Mouse (Mus musculus): ENCODE measurements at regions not wholly inside any gene's neighbourhood (a gene's known extent, or its start where the extent isn't known, plus 50 kb on each side); places are given as distances from the start of the nearest gene placed in this dataset.

GRCm38 (mm10) chr10:21454757-21455156, 77.7 kb downstream of the Aldh8a1 start:
- Histone ChIP-seq H3K4me1 (ENCODE audit: control insufficient read depth, insufficient read depth, low read length) (no peaks in the 10 kb centered on the region), H3K9ac (ENCODE audit: low read depth, low read length) (no peak overlapping the region), H3K27ac (no peak overlapping the region), H3K27me3 (ENCODE audit: control insufficient read depth, insufficient read depth, low read length) (no peaks in the 10 kb centered on the region), H3K4me3 (no peak overlapping the region), H3K79me2 (replicated peaks; ENCODE audit: control insufficient read depth, insufficient read depth, low read length) (no peaks in the 10 kb centered on the region), H3K36me3 (ENCODE audit: control insufficient read depth, insufficient read depth, low read length) (no peaks in the 10 kb centered on the region)
- intact Hi-C loops (cut with DNase I): no loop called here
- TF ChIP-seq POLR2A (IDR thresholded peaks at IDR 0.05; ENCODE audit: insufficient read depth, low read depth, low read length): no peak
- TF ChIP-seq EP300 (IDR thresholded peaks at IDR 0.05; ENCODE audit: insufficient read depth, low read depth, low read length): no peak
- TF ChIP-seq CTCF (IDR thresholded peaks at IDR 0.05): no peak
- no peak for DNase-seq
- WGBS: 96% methylated on average over 16 of the region's 16 CpGs

- Histone ChIP-seq H3K36me3 (ENCODE audit: control insufficient read depth, insufficient read depth, low read length) (no peaks in the 10 kb centered on the region), H3K9ac (ENCODE audit: low read depth, low read length) (no peak overlapping the region), H3K27ac (no peak overlapping the region), H3K79me2 (replicated peaks; ENCODE audit: control insufficient read depth, insufficient read depth, low read length) (no peaks in the 10 kb centered on the region), H3K4me1 (ENCODE audit: control insufficient read depth, insufficient read depth, low read length) (no peaks in the 10 kb centered on the region), H3K27me3 (ENCODE audit: control insufficient read depth, insufficient read depth, low read length) (no peaks in the 10 kb centered on the region), H3K4me3 (no peak overlapping the region)
- intact Hi-C loops (cut with DNase I): no loop called here
- WGBS: 51% methylated on average over 5 of the region's 5 CpGs
- TF ChIP-seq POLR2A (IDR thresholded peaks at IDR 0.05; ENCODE audit: insufficient read depth, low read depth, low read length) (no peak), CTCF (IDR thresholded peaks at IDR 0.05) (no peak)
- no peak for DNase-seq
Measured at GRCm38 (mm10) chr10:21455863-21456262, 78.8 kb downstream of the Aldh8a1 start.

- WGBS: 69% methylated on average over 3 of the region's 3 CpGs
Measured at GRCm38 (mm10) chr10:21456359-21456758, 79.3 kb downstream of the Aldh8a1 start.

GRCm38 (mm10) chr10:21456991-21457390, 79.9 kb downstream of the Aldh8a1 start:
- intact Hi-C loops (cut with DNase I): no loop called here
- TF ChIP-seq CTCF (IDR thresholded peaks at IDR 0.05): no peak
- TF ChIP-seq POLR2A (IDR thresholded peaks at IDR 0.05; ENCODE audit: insufficient read depth, low read depth, low read length): no peak
- TF ChIP-seq EP300 (IDR thresholded peaks at IDR 0.05; ENCODE audit: insufficient read depth, low read depth, low read length): no peak
- Histone ChIP-seq H3K79me2 (replicated peaks; ENCODE audit: control insufficient read depth, insufficient read depth, low read length) (no peaks in the 10 kb centered on the region), H3K4me1 (ENCODE audit: control insufficient read depth, insufficient read depth, low read length) (no peaks in the 10 kb centered on the region), H3K9ac (ENCODE audit: low read depth, low read length) (no peak overlapping the region), H3K36me3 (ENCODE audit: control insufficient read depth, insufficient read depth, low read length) (no peaks in the 10 kb centered on the region), H3K27ac (no peak overlapping the region), H3K4me3 (no peak overlapping the region), H3K27me3 (ENCODE audit: control insufficient read depth, insufficient read depth, low read length) (no peaks in the 10 kb centered on the region)
- no peak for DNase-seq
- 87% methylated on average over 6 of the region's 6 CpGs for WGBS

More at GRCm38 (mm10) chr10:21456359-21456758, 79.3 kb downstream of the Aldh8a1 start:
- no peak overlapping the region for H3K4me3 ChIP-seq
- intact Hi-C loops (cut with DNase I): no loop called here
- no peak overlapping the region for H3K9ac ChIP-seq (ENCODE audit: low read depth, low read length)
- H3K79me2 ChIP-seq (replicated peaks; ENCODE audit: control insufficient read depth, insufficient read depth, low read length): no peaks in the 10 kb centered on the region
- no peaks in the 10 kb centered on the region for H3K27me3 ChIP-seq (ENCODE audit: control insufficient read depth, insufficient read depth, low read length)
- no peak overlapping the region for H3K27ac ChIP-seq
- no peak for DNase-seq
- H3K36me3 ChIP-seq (ENCODE audit: control insufficient read depth, insufficient read depth, low read length): no peaks in the 10 kb centered on the region
- TF ChIP-seq POLR2A (IDR thresholded peaks at IDR 0.05; ENCODE audit: insufficient read depth, low read depth, low read length) (no peak), EP300 (IDR thresholded peaks at IDR 0.05; ENCODE audit: insufficient read depth, low read depth, low read length) (no peak), CTCF (IDR thresholded peaks at IDR 0.05) (no peak)
- no peaks in the 10 kb centered on the region for H3K4me1 ChIP-seq (ENCODE audit: control insufficient read depth, insufficient read depth, low read length)

GRCm38 (mm10) chr10:21458608-21459007, 81.5 kb downstream of the Aldh8a1 start:
- intact Hi-C loops (cut with DNase I): no loop called here
- Histone ChIP-seq H3K27me3 (ENCODE audit: control insufficient read depth, insufficient read depth, low read length) (no peaks in the 10 kb centered on the region), H3K4me1 (ENCODE audit: control insufficient read depth, insufficient read depth, low read length) (no peaks in the 10 kb centered on the region)

GRCm38 (mm10) chr10:21460062-21460461, 83.0 kb downstream of the Aldh8a1 start:
- no peaks in the 10 kb centered on the region for H3K79me2 ChIP-seq (replicated peaks; ENCODE audit: control insufficient read depth, insufficient read depth, low read length)
- intact Hi-C loops (cut with DNase I): loop anchor here (2.0 to 10.0 kb wide), 2 partner anchors 75 to 325 kb away; no protein-coding TSS in a partner anchor
- H3K4me1 ChIP-seq (ENCODE audit: control insufficient read depth, insufficient read depth, low read length): no peaks in the 10 kb centered on the region
- no peak for DNase-seq
- no peaks in the 10 kb centered on the region for H3K36me3 ChIP-seq (ENCODE audit: control insufficient read depth, insufficient read depth, low read length)
- 80% methylated on average over 2 of the region's 2 CpGs for WGBS
- H3K27ac ChIP-seq: no peak overlapping the region
- no peaks in the 10 kb centered on the region for H3K27me3 ChIP-seq (ENCODE audit: control insufficient read depth, insufficient read depth, low read length)
- no peak overlapping the region for H3K9ac ChIP-seq (ENCODE audit: low read depth, low read length)
- no peak for TF ChIP-seq EP300 (IDR thresholded peaks at IDR 0.05; ENCODE audit: insufficient read depth, low read depth, low read length)
- no peak for TF ChIP-seq POLR2A (IDR thresholded peaks at IDR 0.05; ENCODE audit: insufficient read depth, low read depth, low read length)
- TF ChIP-seq CTCF (IDR thresholded peaks at IDR 0.05): no peak
- H3K4me3 ChIP-seq: no peak overlapping the region

More at GRCm38 (mm10) chr10:21458608-21459007, 81.5 kb downstream of the Aldh8a1 start:
- no peak for DNase-seq
- Histone ChIP-seq H3K9ac (ENCODE audit: low read depth, low read length) (no peak overlapping the region), H3K4me3 (no peak overlapping the region), H3K79me2 (replicated peaks; ENCODE audit: control insufficient read depth, insufficient read depth, low read length) (no peaks in the 10 kb centered on the region), H3K27ac (no peak overlapping the region), H3K36me3 (ENCODE audit: control insufficient read depth, insufficient read depth, low read length) (no peaks in the 10 kb centered on the region)
- TF ChIP-seq POLR2A (IDR thresholded peaks at IDR 0.05; ENCODE audit: insufficient read depth, low read depth, low read length): no peak
- no peak for TF ChIP-seq EP300 (IDR thresholded peaks at IDR 0.05; ENCODE audit: insufficient read depth, low read depth, low read length)
- 0 out of 2 replicates have a peak, but pooled peaks have one; percentile 17 for TF ChIP-seq CTCF (IDR thresholded peaks at IDR 0.05)

Measured in heart, adult 2 months (tissue).